Mouse (Mus musculus) heart, postnatal 0 days (tissue): ENCODE measurements at regions not wholly inside any gene's neighbourhood (a gene's known extent, or its start where the extent isn't known, plus 50 kb on each side); places are given as distances from the start of the nearest gene placed in this dataset.

Source experiments
- CTCF ChIP-seq: IDR thresholded peaks from 2 replicates; pipeline ENCODE4 v1.5.1; 2016; ENCODE audit warnings: antibody characterized with exemption, control low read depth, low read depth
- EP300 ChIP-seq: IDR thresholded peaks from 2 replicates; pipeline ENCODE4 v1.6.1; 2016; ENCODE audit warnings: antibody characterized with exemption, low read depth

DNA sequence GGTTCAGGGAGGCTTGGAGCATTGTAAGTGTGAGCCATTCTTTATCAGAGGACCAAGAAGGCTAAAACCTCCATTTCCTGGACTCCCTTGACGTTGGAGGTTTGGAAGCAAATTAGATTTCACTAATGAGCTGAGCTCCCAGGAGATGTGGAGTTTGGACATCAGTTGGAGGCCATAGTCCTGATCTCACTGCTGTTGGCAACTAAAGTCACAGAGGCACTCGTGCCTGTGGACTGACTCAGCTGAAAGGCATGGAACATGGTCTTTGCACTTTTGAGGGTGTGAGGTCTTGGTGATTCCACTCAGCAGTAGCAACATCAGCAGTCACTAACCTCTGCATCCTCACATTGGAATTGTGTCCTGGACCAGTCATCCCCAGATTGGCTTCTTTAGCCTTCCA is 169.1 kb upstream of the Klf4 start:
- TF ChIP-seq CTCF (no peak), EP300 (no peak)
